Mouse (Mus musculus): ENCODE data around the gene Nadk2. TPM values are rescaled to one million over a fixed set of nuclear protein-coding genes. Genes with fewer than 3 reads are reported as not detected.

The Nadk2 gene
- polyA plus RNA-seq, 1 experiment from 2014 or later: 26.8 TPM

Other genes starting within 250 kb of the Nadk2 start
- gene Ranbp3l, start 103.3 kb upstream of the Nadk2 start, polyA plus RNA-seq (2016; fragmentation: Nextera tagmentation; extraction: Ambion mirVana): 0.07 and 0.12 TPM in 2 replicates
- gene Lmbrd2, start 69.3 kb downstream of the Nadk2 start, polyA plus RNA-seq (2016; fragmentation: Nextera tagmentation; extraction: Ambion mirVana): 1.8 and 2.6 TPM in 2 replicates
- 85.2 and 108 TPM in 2 replicates for gene Skp2, start 84.2 kb downstream of the Nadk2 start, polyA plus RNA-seq (2016; fragmentation: Nextera tagmentation; extraction: Ambion mirVana)
- gene Ugt3a1, start 205.6 kb downstream of the Nadk2 start, polyA plus RNA-seq (2016; fragmentation: Nextera tagmentation; extraction: Ambion mirVana): not detected in 2 replicates